Mouse (Mus musculus) intestine, embryonic 14.5 days (tissue): Measurements from ENCODE around the gene Pola2. TPM values are rescaled to one million over a fixed set of nuclear protein-coding genes. Genes with fewer than 3 reads are reported as not detected.
A peak's percentile ranks its signal among the peaks of the same experiment; 100 is the strongest.

Experiments used
- ATAC-seq: fragments of 200-750 bp; cut with Nextera tagmentation; replicated peaks from 2 replicates; pipeline ENCODE4 v1.8.0; 2017; ENCODE audit warnings: low read depth, moderate number of reproducible peaks, moderate TSS enrichment, moderate library complexity; ENCODE audit not compliant: low FRiP score, low TSS enrichment
- DNase-seq: peaks from one replicate; pipeline ENCODE4 v3.0.0-alpha.2; 2018; ENCODE audit warnings: low spot score
- H3K27ac ChIP-seq: fragments of 300-500 bp; sonication (generic); 2 replicates; pipeline ENCODE4 v1.5.1; 2014; ENCODE audit warnings: low read depth, mild to moderate bottlenecking, control low read depth
- H3K27me3 ChIP-seq: fragments of 300-500 bp; sonication (generic); replicated peaks from 2 replicates; pipeline ENCODE4 v1.6.1; 2014; ENCODE audit warnings: low read length, control low read depth; ENCODE audit not compliant: control insufficient read depth, insufficient read depth
- H3K36me3 ChIP-seq: fragments of 300-500 bp; sonication (generic); 2 replicates; pipeline ENCODE4 v1.6.1; 2014; ENCODE audit warnings: low read length, control low read depth; ENCODE audit not compliant: control insufficient read depth, insufficient read depth
- H3K4me1 ChIP-seq: fragments of 300-500 bp; sonication (generic); replicated peaks from 2 replicates; pipeline ENCODE4 v1.6.1; 2014; ENCODE audit warnings: low read length, control low read depth, mixed read lengths; ENCODE audit not compliant: control insufficient read depth, insufficient read depth
- H3K4me2 ChIP-seq: fragments of 300-500 bp; sonication (generic); 2 replicates; pipeline ENCODE4 v1.6.1; 2014; ENCODE audit warnings: low read length
- H3K4me3 ChIP-seq: fragments of 300-500 bp; sonication (generic); 2 replicates; pipeline ENCODE4 v1.5.1; 2014; ENCODE audit warnings: low read depth, low read length, control low read depth, mixed read lengths
- H3K9ac ChIP-seq: fragments of 300-500 bp; sonication (generic); 2 replicates; pipeline ENCODE4 v1.6.1; 2014; ENCODE audit warnings: mild to moderate bottlenecking, low read length
- H3K9me3 ChIP-seq: fragments of 300-500 bp; sonication (generic); 2 replicates; pipeline ENCODE4 v1.6.1; 2016; ENCODE audit warnings: low read length, control low read depth; ENCODE audit not compliant: control insufficient read depth
- WGBS: fragments of 180-500 bp; shearing (Covaris S2); extraction: QIAGEN DNeasy Blood & Tissue Kit; methylation state at CpG from one replicate; pipeline ENCODE4 v1.1.7; 2014; 5-methylcytosine and 5-hydroxymethylcytosine counted together
- polyA plus RNA-seq: library from polyadenylated mRNA; unstranded; fragments of >200 nt; fragmentation: Nextera tagmentation; extraction: Ambion mirVana; gene quantifications from 2 replicates; pipeline ENCODE4 v1.2.1, GENCODE M21; 2014

Gene Pola2
- polyA plus RNA-seq, 1 experiment from 2014 or later = 84.4 TPM

- no peak overlapping the region for H3K27ac ChIP-seq
- H3K9ac ChIP-seq = no peak overlapping the region
- H3K27me3 ChIP-seq = no peaks in the 10 kb centered on the region
- H3K36me3 ChIP-seq = peaks cover 36% of the 10 kb centered on the region
- no peak overlapping the region for H3K4me3 ChIP-seq
- peak overlapping the region; percentile 85 for H3K4me2 ChIP-seq
- ATAC-seq (no peak), DNase-seq (no peak)
- H3K4me1 ChIP-seq = peaks cover 6% of the 10 kb centered on the region
- WGBS = 91% methylated on average over 13 of the region's 13 CpGs
- no peaks in the 10 kb centered on the region for H3K9me3 ChIP-seq
Observed at GRCm38 (mm10) chr19:5892735-5893134, 71.3 kb downstream of the Pola2 start.

DNA sequence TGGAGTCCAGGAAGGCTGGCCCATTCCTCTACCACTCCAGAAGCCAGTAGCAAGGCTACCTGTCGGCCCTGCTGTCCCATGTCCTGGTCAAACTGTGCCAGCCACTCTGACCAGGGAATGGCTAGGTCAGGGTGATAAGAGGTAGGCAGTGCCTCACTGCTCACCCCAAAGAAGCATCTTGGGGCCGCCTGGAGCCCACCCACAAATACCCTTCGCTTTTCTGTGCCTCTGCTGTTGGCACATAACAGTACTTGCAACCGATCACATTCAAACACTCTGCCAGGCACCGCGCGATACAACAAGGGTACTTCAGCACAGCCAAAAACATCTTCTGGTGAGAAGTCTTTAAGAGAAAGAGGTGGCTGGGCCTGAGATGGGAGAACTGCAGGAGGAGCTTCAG, 71.7 kb downstream of the Pola2 start:
- Histone ChIP-seq H3K9me3 (no peaks in the 10 kb centered on the region), H3K27ac (no peak overlapping the region), H3K4me2 (no peak overlapping the region), H3K4me1 (peaks cover 6% of the 10 kb centered on the region), H3K27me3 (no peaks in the 10 kb centered on the region), H3K9ac (no peak overlapping the region), H3K4me3 (no peak overlapping the region), H3K36me3 (peaks cover 34% of the 10 kb centered on the region)
- 93% methylated on average over 7 of the region's 7 CpGs for WGBS
- DNase-seq (no peak), ATAC-seq (no peak)

DNA sequence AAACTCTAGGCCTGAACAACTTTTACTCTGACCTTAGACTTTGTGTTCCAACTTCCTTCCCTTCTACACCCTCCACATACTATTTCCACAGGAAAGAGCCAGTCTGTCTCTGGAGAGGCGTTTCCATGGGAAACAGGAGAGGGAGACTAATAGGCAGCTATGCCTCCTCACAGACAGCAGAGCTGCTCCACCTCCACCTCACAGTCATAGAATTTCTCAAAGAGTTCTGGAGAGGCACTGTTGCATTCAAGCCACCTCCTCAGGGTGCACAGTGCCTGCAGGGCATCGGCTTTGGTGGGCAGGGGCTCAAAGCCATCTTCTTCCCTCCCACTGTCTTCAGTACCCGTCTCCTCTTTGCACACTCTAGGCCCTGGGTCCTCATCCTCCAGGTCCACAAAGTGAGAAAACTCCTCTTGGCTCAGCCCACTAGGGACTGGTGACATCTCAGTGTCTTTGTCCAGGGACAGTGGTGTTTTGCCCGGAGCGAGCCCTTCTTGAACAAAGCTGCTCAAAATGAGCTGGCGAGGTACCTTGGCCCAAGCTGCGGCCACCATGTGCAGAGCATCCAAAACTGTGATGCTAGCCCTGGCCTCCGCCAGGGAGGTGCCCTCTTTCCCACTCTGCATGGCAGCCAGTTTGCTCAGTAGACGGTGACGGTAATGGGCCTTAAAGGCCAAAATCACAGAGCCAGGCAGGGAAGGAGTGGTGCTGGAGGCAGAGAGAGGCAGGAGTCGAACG, 72.3 kb downstream of the Pola2 start:
- H3K4me1 ChIP-seq = peaks cover 6% of the 10 kb centered on the region
- WGBS = 95% methylated on average over 12 of the region's 12 CpGs
- no peak overlapping the region for H3K4me3 ChIP-seq
- no peak for DNase-seq
- no peaks in the 10 kb centered on the region for H3K27me3 ChIP-seq
- no peak for ATAC-seq
- H3K9ac ChIP-seq = no peak overlapping the region
- no peaks in the 10 kb centered on the region for H3K9me3 ChIP-seq
- H3K36me3 ChIP-seq = peaks cover 28% of the 10 kb centered on the region
- H3K27ac ChIP-seq = no peak overlapping the region
- no peak overlapping the region for H3K4me2 ChIP-seq

Other genes starting within 250 kb of the Pola2 start
- gene Ehbp1l1, start 237.9 kb downstream of the Pola2 start, polyA plus RNA-seq = 29.6 and 33.6 TPM in 2 replicates
- gene Fam89b, start 234.5 kb downstream of the Pola2 start, polyA plus RNA-seq = 85.8 and 95.7 TPM in 2 replicates
- gene Ltbp3, start 223.3 kb downstream of the Pola2 start, polyA plus RNA-seq = 30.1 and 36.0 TPM in 2 replicates
- gene Scyl1, start 192.8 kb downstream of the Pola2 start, polyA plus RNA-seq = 68.8 and 69.2 TPM in 2 replicates
- gene Frmd8, start 88.9 kb downstream of the Pola2 start, polyA plus RNA-seq = 18.2 and 18.9 TPM in 2 replicates
- 2.1 and 2.5 TPM in 2 replicates for gene Slc25a45, start 86.4 kb downstream of the Pola2 start, polyA plus RNA-seq
- gene Tigd3, start 70.1 kb downstream of the Pola2 start, polyA plus RNA-seq = 2.0 and 2.1 TPM in 2 replicates
- gene Dpf2, start 51.2 kb downstream of the Pola2 start, polyA plus RNA-seq = 131 and 145 TPM in 2 replicates
- 7.0 and 9.3 TPM in 2 replicates for gene Cdc42ep2, start 39.4 kb downstream of the Pola2 start, polyA plus RNA-seq
- not detected in 2 replicates for gene Slc22a20, start 21.9 kb upstream of the Pola2 start, polyA plus RNA-seq
- gene Capn1, start 51.7 kb upstream of the Pola2 start, polyA plus RNA-seq = 9.4 and 10.1 TPM in 2 replicates
- gene Syvn1, start 82.4 kb upstream of the Pola2 start, polyA plus RNA-seq = 24.5 and 28.1 TPM in 2 replicates
- gene Mrpl49, start 93.6 kb upstream of the Pola2 start, polyA plus RNA-seq = 82.1 and 82.5 TPM in 2 replicates
- gene Fau, start 93.6 kb upstream of the Pola2 start, polyA plus RNA-seq = 1,017 and 1,054 TPM in 2 replicates
- gene Znhit2, start 97.0 kb upstream of the Pola2 start, polyA plus RNA-seq = 33.8 and 38.3 TPM in 2 replicates
- 30.6 and 31.4 TPM in 2 replicates for gene Tm7sf2, start 104.2 kb upstream of the Pola2 start, polyA plus RNA-seq
- 63.9 and 65.0 TPM in 2 replicates for gene Vps51, start 113.0 kb upstream of the Pola2 start, polyA plus RNA-seq
- not detected in 2 replicates for gene Tmem262, start 115.8 kb upstream of the Pola2 start, polyA plus RNA-seq
- 1.1 and 1.5 TPM in 2 replicates for gene Gm28374, start 118.1 kb upstream of the Pola2 start, polyA plus RNA-seq
- gene Zfpl1, start 120.8 kb upstream of the Pola2 start, polyA plus RNA-seq = 70.9 and 77.0 TPM in 2 replicates
- 43.3 and 44.1 TPM in 2 replicates for gene Cdca5, start 120.8 kb upstream of the Pola2 start, polyA plus RNA-seq
- 0.22 and 0.59 TPM in 2 replicates for gene AC131692.1, start 130.2 kb upstream of the Pola2 start, polyA plus RNA-seq
- 4.1 and 4.4 TPM in 2 replicates for gene Naaladl1, start 141.6 kb upstream of the Pola2 start, polyA plus RNA-seq
- 53.9 and 59.9 TPM in 2 replicates for gene Sac3d1, start 154.4 kb upstream of the Pola2 start, polyA plus RNA-seq
- 35.4 and 36.0 TPM in 2 replicates for gene Snx15, start 164.1 kb upstream of the Pola2 start, polyA plus RNA-seq
- gene Batf2, start 176.8 kb upstream of the Pola2 start, polyA plus RNA-seq = 0.30 and 1.1 TPM in 2 replicates
- 101 and 110 TPM in 2 replicates for gene Arl2, start 177.3 kb upstream of the Pola2 start, polyA plus RNA-seq
- not detected in 2 replicates for gene Majin, start 220.2 kb upstream of the Pola2 start, polyA plus RNA-seq